Mouse (Mus musculus): ENCODE measurements around the gene Ano10. TPM values are rescaled to one million over a fixed set of nuclear protein-coding genes. Genes with fewer than 3 reads are reported as not detected.
"Not testable (repeated sequence)": the region's sequence is repeated elsewhere in the genome, so short reads cannot be mapped to it uniquely, and the experiment has no call there.

Gene Ano10
- polyA plus RNA-seq, 1 experiment from 2014 or later: 40.5 TPM

DNA sequence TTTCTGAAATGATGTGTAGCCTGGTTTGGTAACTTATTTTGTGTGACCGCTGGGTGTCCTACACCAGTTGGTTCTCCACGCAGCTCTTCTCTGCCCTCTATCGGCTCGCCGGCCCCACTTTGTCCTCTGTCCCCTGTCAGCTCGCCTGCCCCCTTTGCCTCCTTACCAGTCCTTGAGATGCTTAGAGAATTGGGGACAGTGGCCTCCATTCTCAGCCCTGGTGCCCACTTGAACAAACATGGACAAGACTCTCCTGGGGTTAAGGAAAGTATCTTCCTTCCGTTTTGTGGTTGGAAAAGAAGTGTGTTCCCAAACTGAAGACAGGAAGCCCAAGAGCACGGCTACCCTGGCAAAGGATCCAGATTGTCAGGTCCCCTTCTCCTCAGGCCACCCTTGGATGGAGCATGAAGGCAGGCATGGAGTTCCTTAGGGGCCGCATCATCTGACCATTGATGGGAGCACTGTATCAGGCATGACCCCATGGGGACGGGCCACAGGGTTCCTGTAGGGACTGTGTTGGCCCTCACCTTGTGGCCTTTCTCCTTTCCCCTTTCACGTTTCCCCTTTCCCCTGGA is 121.5 kb downstream of the Ano10 start:
- ATAC-seq (ENCODE audit: low FRiP score, low read depth): no peak
- Histone ChIP-seq H3K4me2 (no peak overlapping the region), H3K27me3 (no peaks in the 10 kb centered on the region), H3K4me1 (replicated peaks) (0 out of 2 replicates have a peak, but pooled peaks cover 7% of the 10 kb centered on the region), H3K9me3 (no peaks in the 10 kb centered on the region), H3K36me3 (peaks cover 8% of the 10 kb centered on the region; the same call in 1 of the 2 replicates), H3K9ac (no peak overlapping the region), H3K27ac (replicated peaks) (no peak overlapping the region), H3K4me3 (no peak overlapping the region)
- WGBS: 86% methylated on average over 11 of the region's 11 CpGs

DNA sequence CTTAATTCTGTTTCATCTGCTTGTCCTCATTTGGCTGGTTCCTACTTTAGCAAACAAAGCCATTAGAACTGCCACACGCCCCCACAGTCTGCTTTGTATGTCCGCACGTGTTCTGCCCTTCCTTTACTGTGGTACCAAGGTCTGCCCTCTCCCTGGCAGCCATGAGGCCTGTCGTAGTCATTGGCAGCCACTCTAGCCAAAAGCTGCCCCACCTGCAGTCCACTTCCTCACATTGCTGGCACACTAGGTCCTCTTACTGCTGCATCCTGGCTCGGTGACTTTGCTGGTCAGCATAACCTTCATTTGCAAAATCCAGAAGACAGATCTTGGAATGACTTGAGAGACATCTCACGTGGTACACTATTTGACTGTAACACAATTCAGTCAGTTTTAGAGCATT is 124.3 kb downstream of the Ano10 start:
- Histone ChIP-seq H3K27ac (replicated peaks) (no peak overlapping the region), H3K36me3 (peaks cover 22% of the 10 kb centered on the region), H3K9me3 (no peaks in the 10 kb centered on the region), H3K27me3 (no peaks in the 10 kb centered on the region), H3K4me3 (no peak overlapping the region), H3K4me1 (replicated peaks) (0 out of 2 replicates have a peak, but pooled peaks cover 7% of the 10 kb centered on the region), H3K4me2 (no peak overlapping the region), H3K9ac (no peak overlapping the region)
- 86% methylated on average over 6 of the region's 6 CpGs for WGBS
- no peak for ATAC-seq (ENCODE audit: low FRiP score, low read depth)

- not testable (repeated sequence) for H3K27me3 ChIP-seq; H3K27ac ChIP-seq (replicated peaks); H3K4me2 ChIP-seq; H3K9ac ChIP-seq; ATAC-seq (ENCODE audit: low FRiP score, low read depth); H3K9me3 ChIP-seq; H3K4me3 ChIP-seq; H3K4me1 ChIP-seq (replicated peaks)
- H3K36me3 ChIP-seq: peaks cover 38% of the 10 kb centered on the region
- WGBS: 91% methylated on average over 5 of the region's 5 CpGs
Observed at GRCm38 (mm10) chr9:122167719-122168118, 126.5 kb downstream of the Ano10 start.

GRCm38 (mm10) chr9:122164535-122164934 is 129.7 kb downstream of the Ano10 start:
- no peak overlapping the region for H3K4me2 ChIP-seq
- H3K27me3 ChIP-seq: no peaks in the 10 kb centered on the region
- no peaks in the 10 kb centered on the region for H3K9me3 ChIP-seq
- no peak overlapping the region for H3K4me3 ChIP-seq
- no peaks in the 10 kb centered on the region for H3K4me1 ChIP-seq (replicated peaks)
- peaks cover 42% of the 10 kb centered on the region for H3K36me3 ChIP-seq
- H3K9ac ChIP-seq: no peak overlapping the region
- 94% methylated on average over 4 of the region's 4 CpGs for WGBS
- H3K27ac ChIP-seq (replicated peaks): no peak overlapping the region
- no peak for ATAC-seq (ENCODE audit: low FRiP score, low read depth)

- no peak overlapping the region for H3K9ac ChIP-seq
- H3K27ac ChIP-seq (replicated peaks): no peak overlapping the region
- no peak overlapping the region for H3K4me3 ChIP-seq
- 92% methylated on average over 14 of the region's 14 CpGs for WGBS
- no peaks in the 10 kb centered on the region for H3K4me1 ChIP-seq (replicated peaks)
- no peak for ATAC-seq (ENCODE audit: low FRiP score, low read depth)
- no peaks in the 10 kb centered on the region for H3K27me3 ChIP-seq
- H3K4me2 ChIP-seq: no peak overlapping the region
- H3K9me3 ChIP-seq: no peaks in the 10 kb centered on the region
- peaks cover 18% of the 10 kb centered on the region for H3K36me3 ChIP-seq
Observed at GRCm38 (mm10) chr9:122157079-122157441, 137.2 kb downstream of the Ano10 start.

GRCm38 (mm10) chr9:122156389-122157078 is 137.7 kb downstream of the Ano10 start:
- no peak overlapping the region for H3K27ac ChIP-seq (replicated peaks)
- H3K9me3 ChIP-seq: no peaks in the 10 kb centered on the region
- ATAC-seq (ENCODE audit: low FRiP score, low read depth): no peak
- 90% methylated on average over 5 of the region's 5 CpGs for WGBS
- H3K36me3 ChIP-seq: peaks cover 18% of the 10 kb centered on the region
- no peak overlapping the region for H3K9ac ChIP-seq
- H3K4me1 ChIP-seq (replicated peaks): no peaks in the 10 kb centered on the region
- H3K4me2 ChIP-seq: no peak overlapping the region
- no peaks in the 10 kb centered on the region for H3K27me3 ChIP-seq
- no peak overlapping the region for H3K4me3 ChIP-seq

DNA sequence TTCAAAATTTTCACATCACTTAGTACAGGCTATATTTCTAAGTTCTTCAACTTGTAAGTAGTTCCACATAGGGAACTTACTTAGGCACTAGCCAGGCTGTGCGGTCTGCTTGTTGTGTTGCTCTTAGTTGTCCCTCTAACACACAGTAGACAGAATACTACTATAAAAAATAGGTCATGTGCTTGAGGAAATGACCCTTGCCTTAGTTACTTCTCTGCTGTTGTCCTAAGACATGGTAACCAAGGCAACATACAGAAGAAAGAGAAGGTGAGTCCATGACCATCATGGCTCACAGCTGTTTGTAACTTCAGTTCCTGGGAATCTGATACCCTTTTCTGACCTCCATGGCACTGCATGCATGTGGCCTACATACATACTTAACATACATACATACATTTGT is 139.0 kb downstream of the Ano10 start:
- Histone ChIP-seq H3K36me3 (peaks cover 12% of the 10 kb centered on the region), H3K9me3 (no peaks in the 10 kb centered on the region), H3K27me3 (no peaks in the 10 kb centered on the region), H3K4me3 (no peak overlapping the region), H3K4me2 (no peak overlapping the region), H3K27ac (replicated peaks) (no peak overlapping the region), H3K4me1 (replicated peaks) (no peaks in the 10 kb centered on the region), H3K9ac (no peak overlapping the region)
- no peak for ATAC-seq (ENCODE audit: low FRiP score, low read depth)
- WGBS: 94% methylated on average over 1 of the region's 1 CpGs

DNA sequence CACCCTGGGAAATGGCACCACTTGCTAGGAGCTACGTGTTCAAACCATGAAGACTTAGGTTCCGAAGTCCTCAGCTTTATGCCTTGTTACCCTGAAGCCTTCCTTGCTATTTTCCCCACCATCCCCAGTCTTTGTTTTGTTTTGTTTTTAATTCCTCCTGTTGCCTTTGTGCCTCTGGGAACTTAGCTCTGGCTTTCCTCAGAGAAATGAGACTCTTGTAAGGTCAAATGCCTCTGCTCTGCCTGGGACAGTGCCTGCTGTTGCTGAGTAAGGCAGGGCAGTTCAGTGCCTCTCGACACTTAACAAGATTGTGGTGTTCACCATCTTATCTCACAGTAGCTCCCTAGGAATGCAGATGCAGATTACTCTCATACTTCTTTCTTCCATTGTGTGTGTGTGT is 140.8 kb downstream of the Ano10 start:
- Histone ChIP-seq H3K27ac (replicated peaks) (no peak overlapping the region), H3K27me3 (no peaks in the 10 kb centered on the region), H3K9me3 (no peaks in the 10 kb centered on the region), H3K4me1 (replicated peaks) (no peaks in the 10 kb centered on the region), H3K9ac (no peak overlapping the region), H3K36me3 (peaks cover 11% of the 10 kb centered on the region), H3K4me3 (no peak overlapping the region), H3K4me2 (no peak overlapping the region)
- WGBS: 95% methylated on average over 3 of the region's 3 CpGs
- ATAC-seq (ENCODE audit: low FRiP score, low read depth): no peak

- H3K4me2 ChIP-seq: no peak overlapping the region
- no peak for ATAC-seq (ENCODE audit: low FRiP score, low read depth)
- no peak overlapping the region for H3K27ac ChIP-seq (replicated peaks)
- H3K9ac ChIP-seq: no peak overlapping the region
- WGBS: 80% methylated on average over 1 of the region's 1 CpGs
- no peaks in the 10 kb centered on the region for H3K9me3 ChIP-seq
- no peaks in the 10 kb centered on the region for H3K27me3 ChIP-seq
- H3K4me3 ChIP-seq: no peak overlapping the region
- H3K36me3 ChIP-seq: peaks cover 5% of the 10 kb centered on the region
- H3K4me1 ChIP-seq (replicated peaks): no peaks in the 10 kb centered on the region; the same call in 1 of the 2 replicates
Observed at GRCm38 (mm10) chr9:122152501-122152900, 141.7 kb downstream of the Ano10 start.

DNA sequence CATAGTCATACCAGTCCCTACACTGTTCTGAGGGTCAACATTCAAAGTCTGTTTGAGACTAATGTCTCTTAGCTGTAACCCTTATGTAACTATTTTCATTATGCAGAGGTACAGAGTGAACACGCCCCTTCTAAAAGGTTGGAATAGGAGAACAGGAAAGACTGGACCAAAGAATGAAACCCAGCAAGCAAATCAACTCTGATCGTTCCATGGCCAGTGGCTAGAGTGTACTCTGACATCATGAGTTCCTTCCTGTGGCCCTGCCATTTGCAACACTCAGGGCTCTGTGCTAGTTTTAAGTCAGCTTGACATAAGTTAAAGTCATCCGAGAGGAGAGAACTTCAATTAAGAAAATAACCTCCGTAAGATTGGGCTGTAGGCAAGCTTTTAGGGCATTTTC is 142.2 kb downstream of the Ano10 start:
- WGBS: 96% methylated on average over 4 of the region's 4 CpGs

DNA sequence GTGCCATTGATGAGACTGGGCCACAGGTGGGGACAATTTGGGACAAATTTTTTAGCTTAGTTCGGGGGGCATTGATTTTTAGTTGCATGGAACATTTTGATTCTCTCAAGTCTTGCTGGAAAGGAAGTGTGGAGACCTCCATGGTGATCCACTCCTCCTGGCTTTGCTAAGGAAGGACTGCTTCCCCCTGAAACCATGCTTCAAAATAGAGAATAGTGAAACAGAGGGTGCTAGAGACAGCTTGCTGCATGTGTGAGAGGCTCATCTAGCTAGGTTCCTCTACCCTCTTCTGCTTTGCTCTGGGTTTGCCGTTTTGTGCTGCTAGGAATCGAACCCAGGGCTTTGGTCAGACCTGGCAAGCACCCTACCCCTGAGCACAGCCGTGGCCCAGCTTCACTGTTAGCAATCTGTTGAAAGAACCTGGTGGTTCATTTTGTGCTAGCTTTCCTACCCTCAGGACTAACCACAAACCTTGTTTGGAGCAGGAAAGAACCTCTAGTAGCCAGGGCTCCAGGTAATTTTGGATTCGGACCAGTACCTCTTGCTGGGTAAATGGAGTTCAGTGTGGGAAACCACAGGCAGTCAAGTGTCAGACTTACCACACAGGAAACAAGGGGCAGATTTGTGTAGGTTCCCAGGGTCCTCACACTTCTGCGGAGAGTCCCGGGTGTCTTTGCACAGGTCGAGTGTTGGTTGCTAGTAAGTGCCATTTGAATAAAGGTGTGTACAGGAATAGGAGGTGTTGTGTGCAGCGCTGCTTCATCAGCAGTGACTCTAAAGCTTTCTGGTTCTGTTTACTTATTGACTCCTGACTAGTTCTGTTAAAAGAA is 144.0 kb downstream of the Ano10 start:
- H3K4me3 ChIP-seq: no peak overlapping the region
- H3K36me3 ChIP-seq: peaks cover under 1% of the 10 kb centered on the region; the same call in 1 of the 2 replicates
- H3K27me3 ChIP-seq: no peaks in the 10 kb centered on the region
- H3K9me3 ChIP-seq: no peaks in the 10 kb centered on the region
- H3K4me1 ChIP-seq (replicated peaks): peaks cover 6% of the 10 kb centered on the region
- WGBS: 93% methylated on average over 9 of the region's 9 CpGs
- no peak overlapping the region for H3K9ac ChIP-seq
- H3K27ac ChIP-seq (replicated peaks): no peak overlapping the region
- no peak for ATAC-seq (ENCODE audit: low FRiP score, low read depth)
- H3K4me2 ChIP-seq: no peak overlapping the region

More for the DNA sequence above, 142.2 kb downstream of the Ano10 start:
- H3K27me3 ChIP-seq: no peaks in the 10 kb centered on the region
- no peak overlapping the region for H3K27ac ChIP-seq (replicated peaks)
- no peak for ATAC-seq (ENCODE audit: low FRiP score, low read depth)
- no peaks in the 10 kb centered on the region; the same call in 1 of the 2 replicates for H3K4me1 ChIP-seq (replicated peaks)
- no peak overlapping the region for H3K9ac ChIP-seq
- H3K36me3 ChIP-seq: peaks cover under 1% of the 10 kb centered on the region; the same call in 1 of the 2 replicates
- H3K9me3 ChIP-seq: no peaks in the 10 kb centered on the region
- no peak overlapping the region for H3K4me3 ChIP-seq
- no peak overlapping the region for H3K4me2 ChIP-seq

- H3K4me1 ChIP-seq (replicated peaks): peaks cover 6% of the 10 kb centered on the region
- peaks cover 9% of the 10 kb centered on the region for H3K36me3 ChIP-seq
- no peak overlapping the region for H3K4me2 ChIP-seq
- H3K27me3 ChIP-seq: no peaks in the 10 kb centered on the region
- 88% methylated on average over 3 of the region's 3 CpGs for WGBS
- no peak overlapping the region for H3K27ac ChIP-seq (replicated peaks)
- no peak overlapping the region for H3K9ac ChIP-seq
- no peak overlapping the region for H3K4me3 ChIP-seq
- H3K9me3 ChIP-seq: no peaks in the 10 kb centered on the region
- ATAC-seq (ENCODE audit: low FRiP score, low read depth): no peak
Observed at GRCm38 (mm10) chr9:122148356-122148755, 145.9 kb downstream of the Ano10 start.
